Mouse (Mus musculus): ENCODE results near the gene Flywch2. TPM values are rescaled to one million over a fixed set of nuclear protein-coding genes. Genes with fewer than 3 reads are reported as not detected.

The Flywch2 gene
- polyA plus RNA-seq, 1 experiment from 2014 or later, result 57.7 TPM

DNA sequence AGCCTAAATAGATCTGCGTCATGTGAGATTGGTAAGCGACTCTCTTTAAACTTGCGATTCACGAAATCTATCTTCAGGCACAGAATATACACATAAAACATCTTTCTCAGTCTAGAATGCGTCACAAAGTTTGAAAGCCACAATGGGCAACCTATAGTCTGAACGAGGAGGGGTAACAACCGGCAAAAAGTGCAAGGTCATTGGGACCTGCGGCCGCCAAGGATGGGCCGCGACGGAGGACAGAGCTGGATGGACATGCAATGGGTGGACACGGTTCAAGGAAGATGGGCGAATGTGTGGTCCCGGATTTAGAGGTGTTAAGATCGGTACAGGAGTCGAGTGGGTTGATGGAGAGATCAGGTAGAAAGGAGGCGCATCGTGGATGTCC, 15.0 kb downstream of the Flywch2 start:
- peak overlapping the region; percentile 72 for H3K4me3 ChIP-seq
- no peaks in the 10 kb centered on the region for H3K27me3 ChIP-seq
- ATAC-seq (ENCODE audit: insufficient number of reproducible peaks, insufficient read depth, low FRiP score, low TSS enrichment), result no peak; the same call in 1 of the 2 replicates
- 1% methylated on average over 19 of the region's 19 CpGs for WGBS
- H3K9ac ChIP-seq, result peak overlapping the region; percentile 85
- peaks cover 7% of the 10 kb centered on the region; the same call in 1 of the 2 replicates for H3K36me3 ChIP-seq
- peak overlapping the region; percentile 76 for H3K27ac ChIP-seq
- no peaks in the 10 kb centered on the region for H3K9me3 ChIP-seq
- peaks cover 9% of the 10 kb centered on the region for H3K4me1 ChIP-seq
- peak overlapping the region; percentile 68 for H3K4me2 ChIP-seq (replicated peaks)

DNA sequence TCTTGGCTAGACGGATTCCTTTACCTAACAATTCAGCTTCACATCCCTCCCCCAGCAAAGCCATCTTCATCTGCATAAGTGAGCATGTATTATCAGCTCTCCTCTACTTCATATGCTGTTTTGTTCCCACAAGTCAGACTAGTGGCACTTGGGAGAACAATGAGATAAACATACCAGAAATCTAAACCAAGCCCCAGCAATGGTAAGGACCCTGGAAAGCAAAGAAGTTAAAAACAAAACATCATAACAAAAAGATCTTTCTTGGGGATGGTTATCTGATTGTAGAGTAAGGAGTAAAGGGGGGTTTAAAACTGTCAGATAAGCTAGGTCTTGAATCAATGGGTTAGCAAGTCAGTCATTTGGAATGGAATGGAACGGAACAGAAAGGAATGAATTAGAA, 15.4 kb downstream of the Flywch2 start:
- Histone ChIP-seq H3K27me3 (no peaks in the 10 kb centered on the region), H3K4me3 (peak overlapping the region; percentile 72), H3K27ac (peak overlapping the region; percentile 76; the same call in 1 of the 2 replicates), H3K9me3 (no peaks in the 10 kb centered on the region), H3K36me3 (peaks cover 7% of the 10 kb centered on the region; the same call in 1 of the 2 replicates), H3K9ac (peak overlapping the region; percentile 85), H3K4me2 (replicated peaks) (peak overlapping the region; percentile 68), H3K4me1 (peaks cover 9% of the 10 kb centered on the region)
- WGBS, result 14% methylated on average over 2 of the region's 2 CpGs
- ATAC-seq (ENCODE audit: insufficient number of reproducible peaks, insufficient read depth, low FRiP score, low TSS enrichment), result no peak

DNA sequence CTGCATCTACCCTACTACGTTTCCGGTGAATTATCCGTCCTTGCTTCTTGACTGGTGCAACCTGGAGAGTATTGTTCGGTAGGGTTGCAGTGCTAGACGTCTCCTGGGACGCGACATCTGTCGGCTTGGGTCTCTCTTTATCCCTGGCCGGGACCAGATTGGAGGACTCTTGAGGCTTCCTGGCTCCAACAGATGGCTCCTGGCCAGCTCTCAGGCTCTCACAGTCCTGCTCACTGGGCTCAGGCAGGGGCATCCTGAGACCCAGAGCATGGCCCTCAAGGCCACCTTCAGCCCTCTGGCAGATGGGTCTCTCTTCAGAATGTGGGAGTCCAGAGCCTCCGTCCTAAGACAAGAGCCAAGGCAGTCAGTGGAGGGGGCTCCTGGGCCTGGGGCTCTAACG, 22.9 kb downstream of the Flywch2 start:
- H3K4me1 ChIP-seq, result no peaks in the 10 kb centered on the region
- no peak overlapping the region for H3K27ac ChIP-seq
- no peaks in the 10 kb centered on the region for H3K9me3 ChIP-seq
- no peak for ATAC-seq (ENCODE audit: insufficient number of reproducible peaks, insufficient read depth, low FRiP score, low TSS enrichment)
- 90% methylated on average over 11 of the region's 11 CpGs for WGBS
- H3K36me3 ChIP-seq, result peaks cover 44% of the 10 kb centered on the region
- H3K4me2 ChIP-seq (replicated peaks), result no peak overlapping the region
- H3K27me3 ChIP-seq, result no peaks in the 10 kb centered on the region
- no peak overlapping the region for H3K9ac ChIP-seq
- no peak overlapping the region for H3K4me3 ChIP-seq

- no peak overlapping the region for H3K4me2 ChIP-seq (replicated peaks)
- H3K4me3 ChIP-seq, result no peak overlapping the region
- no peak overlapping the region for H3K9ac ChIP-seq
- H3K27me3 ChIP-seq, result no peaks in the 10 kb centered on the region
- H3K36me3 ChIP-seq, result peaks cover 62% of the 10 kb centered on the region
- H3K9me3 ChIP-seq, result no peaks in the 10 kb centered on the region
- ATAC-seq (ENCODE audit: insufficient number of reproducible peaks, insufficient read depth, low FRiP score, low TSS enrichment), result no peak
- 97% methylated on average over 3 of the region's 3 CpGs for WGBS
- H3K4me1 ChIP-seq, result no peaks in the 10 kb centered on the region
- no peak overlapping the region for H3K27ac ChIP-seq
Observed at GRCm38 (mm10) chr17:23761155-23761554, 24.7 kb downstream of the Flywch2 start.

- H3K4me2 ChIP-seq (replicated peaks), result no peak overlapping the region
Observed at GRCm38 (mm10) chr17:23760231-23760630, 25.6 kb downstream of the Flywch2 start.

GRCm38 (mm10) chr17:23758801-23759200, 27.1 kb downstream of the Flywch2 start:
- WGBS, result 84% methylated on average over 8 of the region's 8 CpGs
- H3K27ac ChIP-seq, result no peak overlapping the region
- no peak overlapping the region for H3K4me3 ChIP-seq

More at GRCm38 (mm10) chr17:23760231-23760630, 25.6 kb downstream of the Flywch2 start:
- no peak for ATAC-seq (ENCODE audit: insufficient number of reproducible peaks, insufficient read depth, low FRiP score, low TSS enrichment)
- no peaks in the 10 kb centered on the region for H3K9me3 ChIP-seq
- H3K9ac ChIP-seq, result no peak overlapping the region
- peaks cover 71% of the 10 kb centered on the region for H3K36me3 ChIP-seq
- no peak overlapping the region for H3K4me3 ChIP-seq
- no peaks in the 10 kb centered on the region for H3K4me1 ChIP-seq
- H3K27me3 ChIP-seq, result no peaks in the 10 kb centered on the region
- H3K27ac ChIP-seq, result no peak overlapping the region
- 93% methylated on average over 9 of the region's 9 CpGs for WGBS

DNA sequence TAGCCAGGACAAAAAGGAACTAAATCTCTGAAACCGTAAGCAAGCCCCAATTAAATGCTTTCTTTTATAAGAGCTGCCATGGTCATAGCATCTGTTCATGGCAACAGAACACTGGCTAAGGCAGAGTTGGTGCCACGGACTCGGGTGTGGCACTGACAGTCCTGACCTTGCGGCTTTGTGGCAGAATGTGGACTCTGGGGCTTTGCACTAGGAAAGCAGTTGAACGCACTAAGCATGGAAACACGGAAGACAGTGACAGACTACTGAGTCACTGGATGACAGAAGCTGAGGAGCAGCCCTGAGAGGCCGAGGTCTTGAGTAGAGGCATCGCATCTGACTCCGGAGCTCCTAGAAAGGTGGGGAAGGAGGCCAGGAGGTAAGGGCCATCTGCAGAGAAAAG, 28.3 kb downstream of the Flywch2 start:
- Histone ChIP-seq H3K27me3 (no peaks in the 10 kb centered on the region), H3K9me3 (no peaks in the 10 kb centered on the region), H3K4me1 (no peaks in the 10 kb centered on the region), H3K4me2 (replicated peaks) (no peak overlapping the region), H3K9ac (no peak overlapping the region), H3K36me3 (peaks cover 93% of the 10 kb centered on the region), H3K27ac (no peak overlapping the region), H3K4me3 (no peak overlapping the region)
- ATAC-seq (ENCODE audit: insufficient number of reproducible peaks, insufficient read depth, low FRiP score, low TSS enrichment), result no peak
- WGBS, result 94% methylated on average over 9 of the region's 9 CpGs

More at GRCm38 (mm10) chr17:23758801-23759200, 27.1 kb downstream of the Flywch2 start:
- Histone ChIP-seq H3K4me2 (replicated peaks) (no peak overlapping the region), H3K27me3 (no peaks in the 10 kb centered on the region), H3K36me3 (peaks cover 82% of the 10 kb centered on the region), H3K9me3 (no peaks in the 10 kb centered on the region), H3K4me1 (no peaks in the 10 kb centered on the region), H3K9ac (no peak overlapping the region)
- ATAC-seq (ENCODE audit: insufficient number of reproducible peaks, insufficient read depth, low FRiP score, low TSS enrichment), result no peak

- 86% methylated on average over 13 of the region's 13 CpGs for WGBS
- Histone ChIP-seq H3K4me1 (no peaks in the 10 kb centered on the region), H3K27ac (no peak overlapping the region), H3K4me2 (replicated peaks) (no peak overlapping the region), H3K9ac (no peak overlapping the region), H3K4me3 (no peak overlapping the region), H3K9me3 (no peaks in the 10 kb centered on the region), H3K36me3 (peaks cover 90% of the 10 kb centered on the region), H3K27me3 (no peaks in the 10 kb centered on the region)
- no peak for ATAC-seq (ENCODE audit: insufficient number of reproducible peaks, insufficient read depth, low FRiP score, low TSS enrichment)
Observed at GRCm38 (mm10) chr17:23755689-23756088, 30.2 kb downstream of the Flywch2 start.

DNA sequence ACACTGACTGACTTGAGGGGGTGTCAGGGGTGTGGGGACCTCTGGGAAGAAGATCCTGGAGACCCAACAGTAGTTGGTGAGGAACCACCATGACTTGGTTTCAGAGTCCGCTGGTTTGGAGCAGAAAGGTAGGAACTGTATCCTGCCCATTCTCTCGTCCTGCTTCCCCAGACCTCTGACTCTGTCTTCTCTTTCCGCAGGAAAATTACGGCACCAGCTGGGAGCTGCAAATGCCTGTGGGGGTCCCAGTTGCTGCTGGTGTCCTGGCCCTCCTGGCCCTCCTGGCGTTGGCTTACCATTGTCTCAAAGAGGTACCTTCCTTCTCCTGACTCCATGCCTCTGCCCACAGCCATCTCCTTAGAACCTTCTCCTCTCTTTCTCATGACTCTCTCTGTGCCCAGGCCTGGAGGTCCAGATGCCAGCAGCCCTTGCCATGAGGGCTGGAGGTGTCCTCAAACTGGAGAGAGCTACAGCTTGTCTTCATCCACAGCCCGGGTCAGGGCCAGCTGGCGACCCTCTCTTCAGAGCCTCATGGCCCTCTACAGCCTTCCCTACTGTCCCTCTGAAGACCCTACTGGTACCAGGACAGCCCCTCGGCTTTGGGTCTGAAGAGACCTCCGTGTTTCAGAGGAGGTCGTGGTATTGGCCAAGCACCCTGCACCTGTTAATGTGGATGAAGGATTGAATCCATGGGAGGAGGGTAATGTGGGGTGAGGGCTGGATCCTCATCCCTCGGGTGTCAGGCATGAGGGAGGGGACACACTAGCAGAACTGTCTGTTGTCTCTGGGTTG, 36.3 kb downstream of the Flywch2 start:
- Histone ChIP-seq H3K4me3 (no peak overlapping the region), H3K36me3 (peaks cover 33% of the 10 kb centered on the region), H3K9me3 (no peaks in the 10 kb centered on the region), H3K4me1 (peaks cover 17% of the 10 kb centered on the region), H3K4me2 (replicated peaks) (no peak overlapping the region), H3K9ac (no peak overlapping the region), H3K27me3 (peaks cover 33% of the 10 kb centered on the region), H3K27ac (no peak overlapping the region)
- 78% methylated on average over 11 of the region's 11 CpGs for WGBS
- no peak for ATAC-seq (ENCODE audit: insufficient number of reproducible peaks, insufficient read depth, low FRiP score, low TSS enrichment)

- no peak for ATAC-seq (ENCODE audit: insufficient number of reproducible peaks, insufficient read depth, low FRiP score, low TSS enrichment)
- no peak overlapping the region for H3K4me3 ChIP-seq
- no peak overlapping the region for H3K27ac ChIP-seq
- no peak overlapping the region for H3K4me2 ChIP-seq (replicated peaks)
- H3K27me3 ChIP-seq, result peaks cover 41% of the 10 kb centered on the region
- H3K9ac ChIP-seq, result no peak overlapping the region
- 33% methylated on average over 10 of the region's 10 CpGs for WGBS
- H3K36me3 ChIP-seq, result peaks cover 27% of the 10 kb centered on the region
- peaks cover 18% of the 10 kb centered on the region for H3K4me1 ChIP-seq
- no peaks in the 10 kb centered on the region for H3K9me3 ChIP-seq
Observed at GRCm38 (mm10) chr17:23748631-23749391, 37.1 kb downstream of the Flywch2 start.

GRCm38 (mm10) chr17:23748026-23748425, 37.9 kb downstream of the Flywch2 start:
- Histone ChIP-seq H3K4me2 (replicated peaks) (no peak overlapping the region), H3K27me3 (peaks cover 49% of the 10 kb centered on the region), H3K27ac (no peak overlapping the region), H3K9me3 (no peaks in the 10 kb centered on the region), H3K4me1 (peaks cover 18% of the 10 kb centered on the region), H3K4me3 (no peak overlapping the region), H3K36me3 (peaks cover 19% of the 10 kb centered on the region), H3K9ac (no peak overlapping the region)
- no peak for ATAC-seq (ENCODE audit: insufficient number of reproducible peaks, insufficient read depth, low FRiP score, low TSS enrichment)
- WGBS, result 51% methylated on average over 6 of the region's 6 CpGs

DNA sequence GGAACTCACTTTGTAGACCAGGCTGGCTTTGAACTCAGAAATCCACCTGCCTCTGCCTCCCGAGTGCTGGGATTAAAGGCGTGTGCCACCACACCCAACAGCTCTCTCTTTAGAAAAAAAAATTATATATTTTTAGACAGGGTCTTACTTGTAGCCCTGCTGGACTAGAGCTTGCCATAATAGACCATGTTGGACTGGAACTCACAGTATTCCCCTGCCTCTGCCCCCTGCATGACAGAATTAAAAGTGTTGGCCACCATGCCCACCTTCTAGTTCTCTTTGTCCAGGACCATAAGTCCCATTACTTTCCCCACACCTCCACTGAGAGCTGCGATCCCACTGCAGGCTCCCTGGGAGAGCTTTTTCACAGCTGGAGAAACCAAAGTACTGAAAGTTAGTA, 38.4 kb downstream of the Flywch2 start:
- 77% methylated on average over 3 of the region's 3 CpGs for WGBS
- no peak overlapping the region for H3K4me2 ChIP-seq (replicated peaks)
- H3K27me3 ChIP-seq, result peaks cover 55% of the 10 kb centered on the region
- ATAC-seq (ENCODE audit: insufficient number of reproducible peaks, insufficient read depth, low FRiP score, low TSS enrichment), result no peak
- peaks cover 13% of the 10 kb centered on the region for H3K36me3 ChIP-seq
- no peak overlapping the region for H3K27ac ChIP-seq
- H3K4me3 ChIP-seq, result no peak overlapping the region
- no peaks in the 10 kb centered on the region for H3K9me3 ChIP-seq
- H3K4me1 ChIP-seq, result peaks cover 18% of the 10 kb centered on the region
- H3K9ac ChIP-seq, result no peak overlapping the region

All from embryonic facial prominence, embryonic 12.5 days (tissue).